Mouse (Mus musculus): ENCODE results near the gene Tspan5. TPM values are rescaled to one million over a fixed set of nuclear protein-coding genes. Genes with fewer than 3 reads are reported as not detected.

Tspan5 gene
- total and polyA plus RNA-seq, 3 experiments, result 28.1 to 35.1 TPM; not detected in 1

- Histone ChIP-seq H3K27me3 (ENCODE audit: control insufficient read depth in 1 of 2, insufficient read depth in 2 of 2, low read length in 2 of 2) (no peaks in the 10 kb centered on the region), H3K79me2 (ENCODE audit: control insufficient read depth, insufficient read depth, low read length, poor library complexity) (no peaks in the 10 kb centered on the region; the same call in 1 of the 2 replicates), H3K36me3 (ENCODE audit: control insufficient read depth in 1 of 2, insufficient read depth in 2 of 2, low read length in 2 of 2) (no peaks in the 10 kb centered on the region), H3K9me3 (replicated peaks; ENCODE audit: insufficient read depth, low read length) (no peaks in the 10 kb centered on the region), H3K27ac (ENCODE audit: control insufficient read depth, low read depth, low read length) (no peak overlapping the region), H3K9ac (ENCODE audit: control insufficient read depth, low read depth, low read length, poor library complexity, severe bottlenecking) (no peak overlapping the region), H3K4me1 (ENCODE audit: control insufficient read depth in 1 of 2, insufficient read depth in 2 of 2, low read length in 2 of 2) (no peaks in the 10 kb centered on the region), H3K4me3 (ENCODE audit: control insufficient read depth in 1 of 2, insufficient read depth in 1 of 2, low read depth in 2 of 2, low read length in 2 of 2) (no peak overlapping the region)
- TF ChIP-seq ZNF384 (IDR thresholded peaks at IDR 0.05; ENCODE audit: low read depth, low read length) (no peak), USF1 (IDR thresholded peaks at IDR 0.05; ENCODE audit: low read depth, low read length) (no peak), HCFC1 (IDR thresholded peaks at IDR 0.05; ENCODE audit: low read depth, low read length) (no peak), NELFE (IDR thresholded peaks at IDR 0.05; ENCODE audit: low read depth, low read length) (no peak), USF2 (IDR thresholded peaks at IDR 0.05; ENCODE audit: borderline replicate concordance in 1 of 2, insufficient read depth in 1 of 2, low read depth in 1 of 2, low read length in 2 of 2) (no peak), ZC3H11A (IDR thresholded peaks at IDR 0.05; ENCODE audit: low read depth, low read length) (no peak), TCF12 (IDR thresholded peaks at IDR 0.05; ENCODE audit: low read depth, low read length) (no peak), KAT2A (conservative IDR thresholded peaks at IDR 0.05; ENCODE audit: low read depth, low read length) (no peak), ELF1 (IDR thresholded peaks at IDR 0.05; ENCODE audit: low read depth, low read length) (no peak), SMC3 (IDR thresholded peaks at IDR 0.05; ENCODE audit: low read depth, low read length) (no peak), ETS1 (IDR thresholded peaks at IDR 0.05; ENCODE audit: low read depth, low read length) (no peak), SIN3A (IDR thresholded peaks at IDR 0.05; ENCODE audit: low read length) (no peak), EP300 (IDR thresholded peaks at IDR 0.05; ENCODE audit: low read depth in 1 of 2, low read length in 2 of 2) (no peak), POLR2A (IDR thresholded peaks at IDR 0.05; ENCODE audit: control insufficient read depth in 1 of 2, insufficient read depth in 1 of 2, low read depth in 1 of 2, low read length in 2 of 2, poor library complexity in 1 of 2) (no peak), POLR2AphosphoS5 (IDR thresholded peaks at IDR 0.05; ENCODE audit: borderline replicate concordance, low read depth, low read length) (no peak), ZMIZ1 (IDR thresholded peaks at IDR 0.05; ENCODE audit: low read depth, low read length) (no peak)
- no peak for DNase-seq (ENCODE audit: low read depth, low spot score)
These were observed 101.6 kb downstream of the Tspan5 start for GRCm38 (mm10) chr3:138843641-138844040.

GRCm38 (mm10) chr3:138845820-138846219 lies 103.8 kb downstream of the Tspan5 start:
- Histone ChIP-seq H3K79me2 (ENCODE audit: control insufficient read depth, insufficient read depth, low read length, poor library complexity) (peaks cover 1% of the 10 kb centered on the region), H3K4me3 (ENCODE audit: control insufficient read depth in 1 of 2, insufficient read depth in 1 of 2, low read depth in 2 of 2, low read length in 2 of 2) (no peak overlapping the region), H3K27me3 (ENCODE audit: control insufficient read depth in 1 of 2, insufficient read depth in 2 of 2, low read length in 2 of 2) (no peaks in the 10 kb centered on the region), H3K4me1 (ENCODE audit: control insufficient read depth in 1 of 2, insufficient read depth in 2 of 2, low read length in 2 of 2) (no peaks in the 10 kb centered on the region), H3K36me3 (ENCODE audit: control insufficient read depth in 1 of 2, insufficient read depth in 2 of 2, low read length in 2 of 2) (no peaks in the 10 kb centered on the region), H3K9ac (ENCODE audit: control insufficient read depth, low read depth, low read length, poor library complexity, severe bottlenecking) (no peak overlapping the region), H3K9me3 (replicated peaks; ENCODE audit: insufficient read depth, low read length) (no peaks in the 10 kb centered on the region), H3K27ac (ENCODE audit: control insufficient read depth, low read depth, low read length) (no peak overlapping the region)
- TF ChIP-seq BHLHE40 (IDR thresholded peaks at IDR 0.05; ENCODE audit: borderline replicate concordance, low read depth, low read length) (no peak), ZNF384 (IDR thresholded peaks at IDR 0.05; ENCODE audit: low read depth, low read length) (no peak)
- no peak for DNase-seq (ENCODE audit: low read depth, low spot score)

Data from MEL (cell line).